Mouse (Mus musculus): ENCODE measurements around the gene Slc25a10.
A peak's percentile ranks its signal among the peaks of the same experiment; 100 is the strongest.

Slc25a10 gene

GRCm38 (mm10) chr11:120538955-120539284 lies 47.3 kb downstream of the Slc25a10 start:
- no peak for DNase-seq (ENCODE audit: low read depth in 2 of 2, low spot score in 2 of 2)

- no peak for DNase-seq (ENCODE audit: low read depth in 2 of 2, low spot score in 2 of 2)
Observed at GRCm38 (mm10) chr11:120539285-120540014, 47.8 kb downstream of the Slc25a10 start.

- no peak for DNase-seq (ENCODE audit: low read depth in 2 of 2, low spot score in 2 of 2)
Observed at GRCm38 (mm10) chr11:120541907-120542306, 50.3 kb downstream of the Slc25a10 start.

GRCm38 (mm10) chr11:120542376-120542775 lies 50.7 kb downstream of the Slc25a10 start:
- no peak for DNase-seq (ENCODE audit: low read depth in 2 of 2, low spot score in 2 of 2)

- no peak for DNase-seq (ENCODE audit: low read depth in 2 of 2, low spot score in 2 of 2)
Observed at GRCm38 (mm10) chr11:120545964-120546363, 54.3 kb downstream of the Slc25a10 start.

- peak in 1 of 2 experiments; percentile 5 for DNase-seq (ENCODE audit: low read depth in 2 of 2, low spot score in 2 of 2)
Observed at GRCm38 (mm10) chr11:120547469-120547868, 55.8 kb downstream of the Slc25a10 start.

DNA sequence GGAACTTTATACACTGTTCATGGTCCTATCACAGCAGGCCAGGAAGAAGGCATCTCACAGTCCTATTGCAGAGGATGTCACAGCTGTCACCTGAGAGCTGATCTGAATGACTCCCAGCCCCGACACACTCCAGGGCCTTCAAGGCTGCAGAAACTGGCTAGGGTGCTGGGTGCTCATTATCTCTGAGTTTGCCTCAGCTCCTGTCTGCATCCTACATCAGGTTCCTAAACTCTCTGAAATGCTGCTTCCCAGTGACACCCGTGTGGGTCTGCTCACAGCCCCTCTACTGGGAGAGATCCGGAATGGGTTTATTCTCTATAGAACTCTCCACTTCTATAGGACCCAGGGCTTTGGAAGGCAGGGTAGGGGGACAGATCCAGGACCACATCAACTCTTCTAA lies 56.6 kb downstream of the Slc25a10 start:
- no peak for DNase-seq (ENCODE audit: low read depth in 2 of 2, low spot score in 2 of 2)

DNA sequence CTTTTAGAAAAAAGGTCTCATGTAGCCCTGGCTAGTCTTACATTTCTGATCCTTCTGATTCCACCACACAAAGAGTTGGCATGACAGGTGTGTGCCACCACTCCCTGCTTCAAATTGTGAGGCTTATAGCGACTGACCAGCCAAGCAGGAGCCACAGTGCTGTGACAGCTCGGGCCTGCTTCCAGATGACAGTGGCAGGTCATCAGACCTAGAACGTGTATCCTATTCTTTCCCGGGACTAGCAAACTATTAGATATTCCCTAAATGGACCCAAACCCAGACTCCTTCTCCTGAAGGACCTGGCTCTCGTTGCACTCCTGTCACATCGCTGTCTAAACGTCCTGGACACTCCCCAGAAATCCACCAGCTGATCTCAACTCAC lies 57.1 kb downstream of the Slc25a10 start:
- no peak for DNase-seq (ENCODE audit: low read depth in 2 of 2, low spot score in 2 of 2)
